Mouse (Mus musculus) kidney, postnatal 0 days (tissue): Measurements from ENCODE around the gene R3hdm2. TPM values are rescaled to one million over a fixed set of nuclear protein-coding genes. Genes with fewer than 3 reads are reported as not detected.

ENCODE experiments used
- ATAC-seq: fragments of 200-750 bp; cut with Nextera tagmentation; replicated peaks from 2 replicates; pipeline ENCODE4 v1.8.0; 2017; ENCODE audit warnings: low read depth, moderate number of reproducible peaks, moderate TSS enrichment, moderate library complexity; ENCODE audit not compliant: low FRiP score
- DNase-seq: peaks from one replicate; pipeline ENCODE4 v3.0.0-alpha.2; 2016; ENCODE audit warnings: low spot score
- H3K27ac ChIP-seq: fragments of 300-500 bp; sonication (generic); 2 replicates; pipeline ENCODE4 v1.5.1; 2014; ENCODE audit warnings: mild to moderate bottlenecking
- H3K27me3 ChIP-seq: fragments of 300-500 bp; sonication (generic); 2 replicates; pipeline ENCODE4 v1.6.1; 2014; ENCODE audit warnings: low read length, mixed read lengths; ENCODE audit not compliant: insufficient read depth
- H3K36me3 ChIP-seq: fragments of 300-500 bp; sonication (generic); 2 replicates; pipeline ENCODE4 v1.6.1; 2014; ENCODE audit warnings: low read length, mixed read lengths; ENCODE audit not compliant: insufficient read depth
- H3K4me1 ChIP-seq: fragments of 300-500 bp; sonication (generic); replicated peaks from 2 replicates; pipeline ENCODE4 v1.6.1; 2014; ENCODE audit warnings: antibody characterized with exemption, low read length, mixed read lengths; ENCODE audit not compliant: insufficient read depth
- H3K4me2 ChIP-seq: fragments of 300-500 bp; sonication (generic); 2 replicates; pipeline ENCODE4 v1.6.1; 2014; ENCODE audit warnings: mild to moderate bottlenecking, low read length, moderate library complexity, mixed read lengths
- H3K4me3 ChIP-seq: fragments of 300-500 bp; sonication (generic); replicated peaks from 2 replicates; pipeline ENCODE4 v1.5.1; 2014; ENCODE audit warnings: low read depth, low read length
- H3K9ac ChIP-seq: fragments of 300-500 bp; sonication (generic); 2 replicates; pipeline ENCODE4 v1.6.1; 2014; ENCODE audit warnings: low read depth, low read length
- H3K9me3 ChIP-seq: fragments of 300-500 bp; sonication (generic); replicated peaks from 2 replicates; pipeline ENCODE4 v1.6.1; 2016; ENCODE audit warnings: low read length, inconsistent platforms, mixed read lengths
- CTCF ChIP-seq: IDR thresholded peaks from 2 replicates; pipeline ENCODE4 v1.5.1; 2016; ENCODE audit warnings: antibody characterized with exemption, low read depth, mild to moderate bottlenecking, moderate library complexity
- WGBS: fragments of 180-500 bp; shearing (Covaris S2); extraction: QIAGEN DNeasy Blood & Tissue Kit; methylation state at CpG from one replicate; pipeline ENCODE4 v1.1.7; 2014; 5-methylcytosine and 5-hydroxymethylcytosine counted together
- polyA plus RNA-seq: library from polyadenylated mRNA; unstranded; fragments of >200 nt; fragmentation: Nextera tagmentation; extraction: Ambion mirVana; gene quantifications from 2 replicates; pipeline ENCODE4 v1.2.1, GENCODE M21; 2015

R3hdm2 gene
- polyA plus RNA-seq, 1 experiment from 2014 or later, result 34.4 TPM

DNA sequence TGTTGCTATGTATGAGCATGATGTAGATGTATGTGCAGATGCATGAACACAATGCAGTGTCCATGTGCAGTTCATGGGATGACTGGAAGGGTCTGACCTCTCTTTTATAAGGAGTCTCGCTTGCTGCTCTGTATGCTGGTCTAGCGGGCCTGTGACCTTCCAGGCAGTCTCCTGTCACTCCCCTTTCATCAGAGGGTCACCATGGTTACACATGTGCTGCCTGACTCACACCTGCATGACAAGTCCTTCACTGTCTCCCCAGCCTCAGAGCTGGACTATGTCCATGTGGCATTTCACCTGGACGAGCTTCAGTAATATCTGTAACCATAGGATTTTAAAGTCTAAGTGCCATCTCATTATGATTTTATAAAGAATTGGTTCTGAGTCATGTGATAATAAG, 34.0 kb downstream of the R3hdm2 start:
- H3K9ac ChIP-seq, result no peak overlapping the region
- DNase-seq (no peak), ATAC-seq (no peak; the same call in 1 of the 2 replicates)
- H3K27me3 ChIP-seq, result no peaks in the 10 kb centered on the region
- no peak overlapping the region for H3K27ac ChIP-seq
- 77% methylated on average over 3 of the region's 3 CpGs for WGBS
- no peaks in the 10 kb centered on the region for H3K9me3 ChIP-seq
- H3K4me3 ChIP-seq, result no peak overlapping the region
- no peak for TF ChIP-seq CTCF
- peaks cover 9% of the 10 kb centered on the region for H3K4me1 ChIP-seq
- no peak overlapping the region for H3K4me2 ChIP-seq
- H3K36me3 ChIP-seq, result 0 out of 2 replicates have a peak, but pooled peaks cover 3% of the 10 kb centered on the region

- Histone ChIP-seq H3K4me2 (no peak overlapping the region), H3K36me3 (0 out of 2 replicates have a peak, but pooled peaks cover 3% of the 10 kb centered on the region), H3K9me3 (no peaks in the 10 kb centered on the region), H3K27ac (no peak overlapping the region), H3K27me3 (no peaks in the 10 kb centered on the region), H3K4me3 (no peak overlapping the region), H3K9ac (no peak overlapping the region), H3K4me1 (0 out of 2 replicates have a peak, but pooled peaks cover 13% of the 10 kb centered on the region)
- ATAC-seq (no peak), DNase-seq (no peak)
- no peak for TF ChIP-seq CTCF
- WGBS, result 14% methylated on average over 6 of the region's 6 CpGs
These were observed 40.0 kb downstream of the R3hdm2 start for GRCm38 (mm10) chr10:127420131-127420530.

DNA sequence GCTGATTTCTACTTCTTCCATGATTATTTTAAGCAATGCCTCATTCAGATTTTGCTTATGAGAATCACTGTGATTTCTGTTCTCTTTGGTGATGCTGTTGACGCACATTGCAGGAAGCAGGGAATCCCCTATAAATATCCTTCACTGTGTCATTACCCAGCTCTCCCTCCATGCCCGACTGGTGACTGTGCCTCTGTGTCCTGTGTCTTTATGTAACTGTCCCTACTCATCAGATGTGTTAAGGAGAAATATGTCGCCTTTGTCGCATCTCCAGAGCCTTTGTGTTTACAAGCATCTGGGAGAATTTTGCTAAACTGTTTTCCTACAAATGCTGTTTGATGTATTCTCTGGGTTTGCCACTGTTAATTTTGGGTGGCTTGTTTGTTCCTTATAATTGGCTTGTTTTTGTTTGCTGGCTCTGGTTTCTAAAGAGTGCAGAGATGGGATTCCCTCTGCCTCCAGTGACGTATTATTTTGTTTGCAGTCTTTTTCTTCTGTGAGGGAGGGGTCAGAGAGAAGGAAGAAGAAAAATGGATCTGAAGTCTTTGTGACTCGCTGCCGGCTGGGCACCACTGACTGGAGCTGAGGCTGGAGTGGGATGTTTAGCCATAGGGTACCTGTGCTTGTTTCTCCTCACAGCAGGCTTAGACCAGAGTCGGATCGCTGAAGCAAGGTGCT, 40.7 kb downstream of the R3hdm2 start:
- no peak for ATAC-seq
- 0 out of 2 replicates have a peak, but pooled peaks cover 16% of the 10 kb centered on the region for H3K4me1 ChIP-seq
- H3K4me2 ChIP-seq, result peak overlapping the region; percentile 25
- TF ChIP-seq CTCF, result no peak
- 0 out of 2 replicates have a peak, but pooled peaks cover 3% of the 10 kb centered on the region for H3K36me3 ChIP-seq
- no peak overlapping the region for H3K4me3 ChIP-seq
- no peaks in the 10 kb centered on the region for H3K27me3 ChIP-seq
- peak; percentile 43 for DNase-seq
- 17% methylated on average over 9 of the region's 9 CpGs for whole genome bisulfite sequencing
- H3K9ac ChIP-seq, result no peak overlapping the region
- no peaks in the 10 kb centered on the region for H3K9me3 ChIP-seq
- no peak overlapping the region for H3K27ac ChIP-seq

- WGBS, result 18% methylated on average over 6 of the region's 6 CpGs
- no peak for TF ChIP-seq CTCF
- Histone ChIP-seq H3K36me3 (0 out of 2 replicates have a peak, but pooled peaks cover 3% of the 10 kb centered on the region), H3K27ac (no peak overlapping the region), H3K27me3 (no peaks in the 10 kb centered on the region), H3K4me1 (peaks cover 25% of the 10 kb centered on the region; the same call in 1 of the 2 replicates), H3K4me2 (peak overlapping the region; percentile 25), H3K4me3 (no peak overlapping the region), H3K9ac (no peak overlapping the region), H3K9me3 (no peaks in the 10 kb centered on the region)
- ATAC-seq (no peak), DNase-seq (peak; percentile 76)
These were observed 41.9 kb downstream of the R3hdm2 start for GRCm38 (mm10) chr10:127422047-127422446.

GRCm38 (mm10) chr10:127425794-127426193, 45.7 kb downstream of the R3hdm2 start:
- DNase-seq (no peak), ATAC-seq (no peak)
- no peak overlapping the region for H3K9ac ChIP-seq

DNA sequence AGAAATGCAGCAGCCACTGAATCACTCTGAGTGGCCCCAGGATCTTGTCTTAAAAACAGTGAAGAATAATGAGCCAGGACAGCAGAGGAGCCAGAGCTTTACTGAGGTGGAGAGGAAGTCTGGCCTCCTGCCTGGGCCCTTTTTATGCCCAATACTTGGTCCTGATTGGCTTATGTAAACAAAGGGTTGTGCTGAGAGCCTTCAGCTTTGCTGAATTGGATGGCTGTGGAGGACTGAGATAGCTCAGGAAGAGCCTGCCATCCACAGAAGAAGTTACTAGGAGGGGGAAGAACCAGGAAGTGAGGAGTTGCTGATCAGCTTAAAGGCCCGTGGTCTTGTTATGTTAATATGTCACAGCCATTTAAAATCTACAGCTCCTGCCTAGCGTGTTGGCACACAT, 46.5 kb downstream of the R3hdm2 start:
- Histone ChIP-seq H3K4me1 (peaks cover 20% of the 10 kb centered on the region; the same call in 1 of the 2 replicates), H3K4me2 (no peak overlapping the region), H3K27me3 (no peaks in the 10 kb centered on the region), H3K36me3 (peaks cover 8% of the 10 kb centered on the region), H3K27ac (peak overlapping the region; percentile 58), H3K9me3 (no peaks in the 10 kb centered on the region), H3K9ac (no peak overlapping the region), H3K4me3 (no peak overlapping the region)
- 14% methylated on average over 2 of the region's 2 CpGs for WGBS
- no peak for DNase-seq
- no peak for TF ChIP-seq CTCF
- ATAC-seq, result no peak

More at GRCm38 (mm10) chr10:127425794-127426193, 45.7 kb downstream of the R3hdm2 start:
- 87% methylated on average over 2 of the region's 2 CpGs for WGBS
- Histone ChIP-seq H3K27me3 (no peaks in the 10 kb centered on the region), H3K4me2 (no peak overlapping the region), H3K36me3 (peaks cover 8% of the 10 kb centered on the region), H3K27ac (no peak overlapping the region), H3K9me3 (no peaks in the 10 kb centered on the region), H3K4me3 (no peak overlapping the region), H3K4me1 (peaks cover 26% of the 10 kb centered on the region; the same call in 1 of the 2 replicates)
- TF ChIP-seq CTCF, result no peak
